Mouse (Mus musculus) midbrain, embryonic 16.5 days (tissue): ENCODE results near the gene Bri3. TPM values are rescaled to one million over a fixed set of nuclear protein-coding genes. Genes with fewer than 3 reads are reported as not detected.

ENCODE experiments used
- ATAC-seq: fragments of 200-750 bp; cut with Nextera tagmentation; 2 replicates; pipeline ENCODE4 v1.8.0; 2017; ENCODE audit warnings: moderate TSS enrichment
- H3K27ac ChIP-seq: fragments of 300-500 bp; sonication (generic); 2 replicates; pipeline ENCODE4 v1.5.1; 2014; ENCODE audit warnings: mild to moderate bottlenecking, low read length, mixed read lengths
- H3K27me3 ChIP-seq: fragments of 300-500 bp; sonication (generic); 2 replicates; pipeline ENCODE4 v1.6.1; 2014; ENCODE audit warnings: low read depth, low read length, mixed read lengths; ENCODE audit not compliant: control insufficient read depth, insufficient read depth
- H3K36me3 ChIP-seq: fragments of 300-500 bp; sonication (generic); 2 replicates; pipeline ENCODE4 v1.6.1; 2014; ENCODE audit warnings: mild to moderate bottlenecking, low read length, moderate library complexity, mixed read lengths; ENCODE audit not compliant: control insufficient read depth, insufficient read depth
- H3K4me1 ChIP-seq: fragments of 300-500 bp; sonication (generic); 2 replicates; pipeline ENCODE4 v1.6.1; 2014; ENCODE audit warnings: mild to moderate bottlenecking, low read length, mixed read lengths; ENCODE audit not compliant: control insufficient read depth, insufficient read depth
- H3K4me2 ChIP-seq: fragments of 300-500 bp; sonication (generic); 2 replicates; pipeline ENCODE4 v1.6.1; 2014; ENCODE audit warnings: mild to moderate bottlenecking, low read length, mixed read lengths
- H3K4me3 ChIP-seq: fragments of 300-500 bp; sonication (generic); 2 replicates; pipeline ENCODE4 v1.5.1; 2014; ENCODE audit warnings: low read depth, mild to moderate bottlenecking, low read length, moderate library complexity, mixed read lengths
- H3K9ac ChIP-seq: fragments of 300-500 bp; sonication (generic); 2 replicates; pipeline ENCODE4 v1.6.1; 2014; ENCODE audit warnings: low read depth, low read length, mixed read lengths
- H3K9me3 ChIP-seq: fragments of 300-500 bp; sonication (generic); replicated peaks from 2 replicates; pipeline ENCODE4 v1.6.1; 2014; ENCODE audit warnings: mild to moderate bottlenecking, low read length, mixed read lengths; ENCODE audit not compliant: control insufficient read depth, poor library complexity, severe bottlenecking
- WGBS: fragments of 180-500 bp; shearing (Covaris S2); extraction: QIAGEN DNeasy Blood & Tissue Kit; methylation state at CpG from one replicate; pipeline ENCODE4 v1.1.7; 2014; 5-methylcytosine and 5-hydroxymethylcytosine counted together
- polyA plus RNA-seq: library from polyadenylated mRNA; unstranded; fragments of >200 nt; fragmentation: Nextera tagmentation; extraction: Ambion mirVana; gene quantifications from 2 replicates; pipeline ENCODE4 v1.2.1, GENCODE M21; 2015

Gene Bri3
- polyA plus RNA-seq, 1 experiment from 2014 or later: 97.3 TPM

- H3K9ac ChIP-seq: no peak overlapping the region
- H3K4me1 ChIP-seq: no peaks in the 10 kb centered on the region
- no peaks in the 10 kb centered on the region for H3K27me3 ChIP-seq
- no peak overlapping the region for H3K4me3 ChIP-seq
- no peak overlapping the region for H3K27ac ChIP-seq
- no peak overlapping the region for H3K4me2 ChIP-seq
- no peak for ATAC-seq
- WGBS: 89% methylated on average over 9 of the region's 9 CpGs
- H3K9me3 ChIP-seq: no peaks in the 10 kb centered on the region
- H3K36me3 ChIP-seq: no peaks in the 10 kb centered on the region
Measured at GRCm38 (mm10) chr5:144288391-144288790, 44.2 kb downstream of the Bri3 start.

- no peaks in the 10 kb centered on the region for H3K27me3 ChIP-seq
- no peaks in the 10 kb centered on the region for H3K36me3 ChIP-seq
- H3K4me1 ChIP-seq: no peaks in the 10 kb centered on the region
- no peak for ATAC-seq
- H3K4me3 ChIP-seq: no peak overlapping the region
- H3K9ac ChIP-seq: no peak overlapping the region
- no peak overlapping the region for H3K27ac ChIP-seq
- 97% methylated on average over 4 of the region's 4 CpGs for WGBS
- H3K9me3 ChIP-seq: no peaks in the 10 kb centered on the region
- H3K4me2 ChIP-seq: no peak overlapping the region
Measured at GRCm38 (mm10) chr5:144289769-144290440, 45.7 kb downstream of the Bri3 start.

GRCm38 (mm10) chr5:144294908-144295307 lies 50.7 kb downstream of the Bri3 start:
- no peak overlapping the region for H3K4me2 ChIP-seq
- H3K27ac ChIP-seq: no peak overlapping the region
- no peaks in the 10 kb centered on the region for H3K9me3 ChIP-seq
- WGBS: 89% methylated on average over 7 of the region's 7 CpGs
- H3K36me3 ChIP-seq: no peaks in the 10 kb centered on the region
- no peak overlapping the region for H3K9ac ChIP-seq
- ATAC-seq: no peak
- H3K27me3 ChIP-seq: no peaks in the 10 kb centered on the region
- no peak overlapping the region for H3K4me3 ChIP-seq
- H3K4me1 ChIP-seq: no peaks in the 10 kb centered on the region

- no peak for ATAC-seq
Measured at GRCm38 (mm10) chr5:144295357-144295756, 51.1 kb downstream of the Bri3 start.

GRCm38 (mm10) chr5:144296090-144296604 lies 51.9 kb downstream of the Bri3 start:
- Histone ChIP-seq H3K4me3 (no peak overlapping the region), H3K9me3 (no peaks in the 10 kb centered on the region), H3K9ac (no peak overlapping the region), H3K36me3 (no peaks in the 10 kb centered on the region), H3K4me1 (no peaks in the 10 kb centered on the region), H3K27ac (no peak overlapping the region), H3K27me3 (no peaks in the 10 kb centered on the region), H3K4me2 (no peak overlapping the region)
- ATAC-seq: no peak
- WGBS: 84% methylated on average over 7 of the region's 7 CpGs

More at GRCm38 (mm10) chr5:144295357-144295756, 51.1 kb downstream of the Bri3 start:
- Histone ChIP-seq H3K4me1 (no peaks in the 10 kb centered on the region), H3K9me3 (no peaks in the 10 kb centered on the region), H3K4me3 (no peak overlapping the region), H3K4me2 (no peak overlapping the region), H3K36me3 (no peaks in the 10 kb centered on the region), H3K9ac (no peak overlapping the region), H3K27ac (no peak overlapping the region), H3K27me3 (no peaks in the 10 kb centered on the region)
- 90% methylated on average over 1 of the region's 1 CpGs for WGBS

GRCm38 (mm10) chr5:144303071-144303470 lies 58.8 kb downstream of the Bri3 start:
- Histone ChIP-seq H3K9me3 (no peaks in the 10 kb centered on the region), H3K36me3 (no peaks in the 10 kb centered on the region), H3K27me3 (no peaks in the 10 kb centered on the region), H3K4me3 (no peak overlapping the region), H3K9ac (no peak overlapping the region), H3K4me2 (no peak overlapping the region), H3K27ac (no peak overlapping the region), H3K4me1 (no peaks in the 10 kb centered on the region)
- 100% methylated on average over 2 of the region's 2 CpGs for WGBS
- no peak for ATAC-seq

- 83% methylated on average over 4 of the region's 4 CpGs for WGBS
- Histone ChIP-seq H3K4me1 (no peaks in the 10 kb centered on the region), H3K9me3 (no peaks in the 10 kb centered on the region), H3K9ac (no peak overlapping the region), H3K4me2 (no peak overlapping the region), H3K27ac (no peak overlapping the region), H3K27me3 (no peaks in the 10 kb centered on the region), H3K36me3 (no peaks in the 10 kb centered on the region), H3K4me3 (no peak overlapping the region)
- ATAC-seq: no peak
Measured at GRCm38 (mm10) chr5:144308929-144309328, 64.7 kb downstream of the Bri3 start.

- ATAC-seq: no peak
- Histone ChIP-seq H3K4me3 (no peak overlapping the region), H3K4me1 (no peaks in the 10 kb centered on the region), H3K36me3 (no peaks in the 10 kb centered on the region), H3K4me2 (no peak overlapping the region), H3K9me3 (no peaks in the 10 kb centered on the region), H3K9ac (no peak overlapping the region), H3K27ac (no peak overlapping the region), H3K27me3 (no peaks in the 10 kb centered on the region)
- 81% methylated on average over 7 of the region's 7 CpGs for WGBS
Measured at GRCm38 (mm10) chr5:144312183-144312582, 67.9 kb downstream of the Bri3 start.

- Histone ChIP-seq H3K27ac (no peak overlapping the region), H3K4me3 (no peak overlapping the region), H3K4me1 (no peaks in the 10 kb centered on the region; the same call in 1 of the 2 replicates), H3K36me3 (no peaks in the 10 kb centered on the region), H3K27me3 (no peaks in the 10 kb centered on the region), H3K9me3 (no peaks in the 10 kb centered on the region), H3K4me2 (no peak overlapping the region), H3K9ac (no peak overlapping the region)
- no peak for ATAC-seq
- WGBS: 43% methylated on average over 5 of the region's 5 CpGs
Measured at GRCm38 (mm10) chr5:144313335-144313734, 69.1 kb downstream of the Bri3 start.
